11 mouse cellular contexts compared by ENCODE assay signal in genomic region chr7:118806631-118807411, GRCm38 (mm10). TPM values are rescaled to one million over a fixed set of nuclear protein-coding genes. Genes with fewer than 3 reads are reported as not detected.
DNase-seq lines count a peak whose midpoint lies in the region; ATAC-seq and TF ChIP-seq lines count a peak whose summit lies in the region.
"Had no signal": no experiment of that assay in that cellular context is flagged by ENCODE, and none has a peak within 500 bp of the region (broad histone marks: within the 10 kb centered on the region; RNA-seq: fewer than 3 reads in every experiment).

No protein-coding gene starts in this region.

- peak overlapping the region; percentile 48 for H3K27ac ChIP-seq in heart, adult 2 months
- no peak overlapping the region for H3K27ac ChIP-seq in heart, embryonic 11.5 days (ENCODE audit: low read depth, low read length)
- peak overlapping the region; percentile 57 for H3K27ac ChIP-seq in heart, postnatal 0 days (ENCODE audit: low read depth)
- peak overlapping the region; percentile 43; the same call in 1 of the 2 replicates for H3K27ac ChIP-seq in midbrain, postnatal 0 days (ENCODE audit: low read depth, low read length)
- no peak overlapping the region for H3K27ac ChIP-seq in limb, embryonic 10.5 days

- 43% methylated on average over 16 of the region's 16 CpGs for WGBS in heart, adult 2 months
- WGBS in heart, embryonic 11.5 days (ENCODE audit: insufficient replicate concordance), result 59% methylated on average over 16 of the region's 16 CpGs
- WGBS in heart, postnatal 0 days, result 44% methylated on average over 16 of the region's 16 CpGs
- WGBS in midbrain, postnatal 0 days, result 45% methylated on average over 16 of the region's 16 CpGs
- 89% methylated on average over 16 of the region's 16 CpGs for WGBS in limb, embryonic 10.5 days

- TF ChIP-seq CTCF in heart, adult 2 months (IDR thresholded peaks at IDR 0.05), result no peak
- no peak for TF ChIP-seq CTCF in heart, postnatal 0 days (IDR thresholded peaks at IDR 0.05; ENCODE audit: low read depth)
- no peak for TF ChIP-seq CTCF in midbrain, postnatal 0 days (IDR thresholded peaks at IDR 0.05)

- no peaks in the 10 kb centered on the region for H3K27me3 ChIP-seq in heart, adult 2 months (ENCODE audit: control insufficient read depth, insufficient read depth, low read length)
- H3K27me3 ChIP-seq in heart, embryonic 11.5 days (ENCODE audit: control insufficient read depth, insufficient read depth, low read length), result no peaks in the 10 kb centered on the region
- H3K27me3 ChIP-seq in heart, postnatal 0 days (ENCODE audit: control insufficient read depth, insufficient read depth, low read length), result no peaks in the 10 kb centered on the region
- no peaks in the 10 kb centered on the region for H3K27me3 ChIP-seq in midbrain, postnatal 0 days (ENCODE audit: insufficient read depth, low read length)
- H3K27me3 ChIP-seq in limb, embryonic 10.5 days (ENCODE audit: low read depth, poor library complexity, severe bottlenecking), result no peaks in the 10 kb centered on the region

- no peak overlapping the region for H3K9ac ChIP-seq in heart, adult 2 months (ENCODE audit: low read depth, low read length)
- H3K9ac ChIP-seq in heart, embryonic 11.5 days (ENCODE audit: low read depth, low read length), result no peak overlapping the region
- H3K9ac ChIP-seq in heart, postnatal 0 days (replicated peaks; ENCODE audit: low read depth, low read length), result no peak overlapping the region
- no peak overlapping the region for H3K9ac ChIP-seq in midbrain, postnatal 0 days (replicated peaks; ENCODE audit: low read length, poor library complexity, severe bottlenecking)

- no peaks in the 10 kb centered on the region for H3K9me3 ChIP-seq in heart, embryonic 11.5 days (replicated peaks; ENCODE audit: control insufficient read depth, low read length)
- no peaks in the 10 kb centered on the region for H3K9me3 ChIP-seq in heart, postnatal 0 days (replicated peaks; ENCODE audit: control insufficient read depth, low read length)
- no peaks in the 10 kb centered on the region for H3K9me3 ChIP-seq in midbrain, postnatal 0 days (ENCODE audit: low read length)
- H3K9me3 ChIP-seq in limb, embryonic 10.5 days (replicated peaks), result no peaks in the 10 kb centered on the region

- H3K4me3 ChIP-seq in heart, adult 2 months, result no peak overlapping the region
- H3K4me3 ChIP-seq in heart, embryonic 11.5 days (ENCODE audit: low read depth, low read length), result no peak overlapping the region
- H3K4me3 ChIP-seq in heart, postnatal 0 days (ENCODE audit: low read depth, low read length), result no peak overlapping the region
- no peak overlapping the region for H3K4me3 ChIP-seq in midbrain, postnatal 0 days (ENCODE audit: low read depth, low read length)
- H3K4me3 ChIP-seq in limb, embryonic 10.5 days, result no peak overlapping the region

- H3K36me3 ChIP-seq in heart, adult 2 months (ENCODE audit: control insufficient read depth, insufficient read depth, low read length), result no peaks in the 10 kb centered on the region; the same call in 1 of the 2 replicates
- H3K36me3 ChIP-seq in heart, embryonic 11.5 days (ENCODE audit: control insufficient read depth, insufficient read depth, low read length), result peaks cover 8% of the 10 kb centered on the region
- peaks cover 22% of the 10 kb centered on the region for H3K36me3 ChIP-seq in heart, postnatal 0 days (replicated peaks; ENCODE audit: control insufficient read depth, insufficient read depth, low read length)
- peaks cover 26% of the 10 kb centered on the region for H3K36me3 ChIP-seq in midbrain, postnatal 0 days (ENCODE audit: insufficient read depth, low read length)
- H3K36me3 ChIP-seq in limb, embryonic 10.5 days, result peaks cover 36% of the 10 kb centered on the region

- H3K4me2 ChIP-seq in heart, embryonic 11.5 days, result no peak overlapping the region
- H3K4me2 ChIP-seq in heart, postnatal 0 days (ENCODE audit: low read depth, low read length), result no peak overlapping the region
- no peak overlapping the region for H3K4me2 ChIP-seq in midbrain, postnatal 0 days (ENCODE audit: low read depth, low read length, poor library complexity, severe bottlenecking)

- no peak for TF ChIP-seq EP300 in heart, adult 2 months (IDR thresholded peaks at IDR 0.05; ENCODE audit: insufficient read depth, low read depth, low read length)
- TF ChIP-seq EP300 in heart, postnatal 0 days (IDR thresholded peaks at IDR 0.05; ENCODE audit: low read depth), result no peak

- intact Hi-C loops in heart, adult 2 months (cut with DNase I), result no loop called here

- ATAC-seq in heart, embryonic 11.5 days (replicated peaks; ENCODE audit: insufficient number of reproducible peaks, low FRiP score, low TSS enrichment), result no peak
- ATAC-seq in heart, postnatal 0 days (ENCODE audit: insufficient read depth, low read depth), result peak; percentile 58; the same call in 1 of the 2 replicates
- ATAC-seq in midbrain, postnatal 0 days (ENCODE audit: low FRiP score), result no peak
- ATAC-seq in megakaryocyte progenitor cell, adult 5-6 weeks (replicated peaks; ENCODE audit: poor library complexity), result no peak

- no peak for TF ChIP-seq POLR2A in heart, adult 2 months (IDR thresholded peaks at IDR 0.05; ENCODE audit: insufficient read depth, low read depth, low read length)

- peaks cover 10% of the 10 kb centered on the region for H3K4me1 ChIP-seq in heart, adult 2 months (ENCODE audit: control insufficient read depth, insufficient read depth, low read length)
- H3K4me1 ChIP-seq in heart, embryonic 11.5 days (ENCODE audit: control insufficient read depth, insufficient read depth, low read length), result peaks cover 3% of the 10 kb centered on the region; the same call in 1 of the 2 replicates
- H3K4me1 ChIP-seq in heart, postnatal 0 days (ENCODE audit: control insufficient read depth, insufficient read depth), result peaks cover 13% of the 10 kb centered on the region; the same call in 1 of the 2 replicates
- no peaks in the 10 kb centered on the region for H3K4me1 ChIP-seq in midbrain, postnatal 0 days (ENCODE audit: insufficient read depth, low read length)
- no peaks in the 10 kb centered on the region for H3K4me1 ChIP-seq in limb, embryonic 10.5 days

- H3K79me2 ChIP-seq in heart, adult 2 months (replicated peaks; ENCODE audit: control insufficient read depth, insufficient read depth, low read length), result no peaks in the 10 kb centered on the region

- peak; percentile 35 to 52 for DNase-seq in heart, adult 2 months
- peak; percentile 23 for DNase-seq in retina, embryonic 14.5 days (ENCODE audit: low spot score)
- DNase-seq in retina, postnatal 1 day, result no peak
- peak; percentile 30 for DNase-seq in heart, postnatal 0 days (ENCODE audit: low spot score)
- DNase-seq in midbrain, postnatal 0 days (ENCODE audit: low spot score), result peak; percentile 22
- no peak for DNase-seq in limb, embryonic 10.5 days (ENCODE audit: low spot score)
- DNase-seq: kidney, postnatal 36 days; lung, postnatal 14 days; right cerebral cortex, postnatal 14 days had no signal

RNA-seq across cellular contexts. Expression of gene Iqck, which starts 48.7 kb away (rescaled TPM):
- total RNA-seq in heart, adult 2 months (2021), result under 1 TPM; 0.29 to 0.32 TPM
- polyA plus RNA-seq in heart, adult 2 months (2012; rRNA removed), result 0.70 and 0.88 TPM in 2 replicates
- polyA plus RNA-seq in heart, embryonic 11.5 days (2014; fragmentation: Nextera tagmentation; extraction: Ambion mirVana), result 1.00 and 1.2 TPM in 2 replicates
- 0.66 TPM in 1 of 2 replicates, not detected in the other for total RNA-seq in heart, postnatal 0 days (2014; rRNA removed; ENCODE audit: low replicate concordance)
- 0.67 and 0.84 TPM in 2 replicates for polyA plus RNA-seq in heart, postnatal 0 days (2015; fragmentation: Nextera tagmentation; extraction: Ambion mirVana)
- 3.5 and 5.1 TPM in 2 replicates for total RNA-seq in midbrain, postnatal 0 days (2014; rRNA removed)
- 4.8 and 5.9 TPM in 2 replicates for polyA plus RNA-seq in midbrain, postnatal 0 days (2015; fragmentation: Nextera tagmentation; extraction: Ambion mirVana)
- total RNA-seq in megakaryocyte progenitor cell, adult 5-6 weeks (2015), result 0.07 and 1.2 TPM in 2 replicates
- 1.2 and 2.5 TPM in 2 replicates for total RNA-seq in megakaryocyte progenitor cell, adult 5-6 weeks (2017)
- 1.5 and 1.8 TPM in 2 replicates for polyA plus RNA-seq in limb, embryonic 10.5 days (2016; fragmentation: Nextera tagmentation; extraction: Ambion mirVana)

RNA-seq across cellular contexts. Expression of gene Knop1, which starts 49.2 kb away (rescaled TPM):
- total RNA-seq in heart, adult 2 months (2021), result 10 to 100 TPM; 13.7 to 14.0 TPM
- 5.3 and 9.8 TPM in 2 replicates for polyA plus RNA-seq in heart, adult 2 months (2012; rRNA removed)
- 65.1 and 78.1 TPM in 2 replicates for polyA plus RNA-seq in heart, embryonic 11.5 days (2014; fragmentation: Nextera tagmentation; extraction: Ambion mirVana)
- total RNA-seq in heart, postnatal 0 days (2014; rRNA removed; ENCODE audit: low replicate concordance), result 11.9 and 20.0 TPM in 2 replicates
- 39.4 and 40.3 TPM in 2 replicates for polyA plus RNA-seq in heart, postnatal 0 days (2015; fragmentation: Nextera tagmentation; extraction: Ambion mirVana)
- 31.6 and 37.5 TPM in 2 replicates for total RNA-seq in midbrain, postnatal 0 days (2014; rRNA removed)
- polyA plus RNA-seq in midbrain, postnatal 0 days (2015; fragmentation: Nextera tagmentation; extraction: Ambion mirVana), result 67.5 and 73.2 TPM in 2 replicates
- total RNA-seq in megakaryocyte progenitor cell, adult 5-6 weeks (2015), result 27.4 and 29.7 TPM in 2 replicates
- total RNA-seq in megakaryocyte progenitor cell, adult 5-6 weeks (2017), result 40.2 and 52.3 TPM in 2 replicates
- 124 and 141 TPM in 2 replicates for polyA plus RNA-seq in limb, embryonic 10.5 days (2016; fragmentation: Nextera tagmentation; extraction: Ambion mirVana)

Comparison
In these comparisons a context has a peak if more than half of its experiments do, and no peak if none do; other contexts are left out.
1. DNase-seq: peak in heart, adult 2 months (2 of 2), retina, embryonic 14.5 days (single experiment), heart, postnatal 0 days (single experiment) and midbrain, postnatal 0 days (single experiment); none in retina, postnatal 1 day (single experiment) and limb, embryonic 10.5 days (single experiment).
2. H3K27ac ChIP-seq: peak in heart, adult 2 months (single experiment), heart, postnatal 0 days (single experiment) and midbrain, postnatal 0 days (single experiment); none in heart, embryonic 11.5 days (single experiment) and limb, embryonic 10.5 days (single experiment).